Mouse (Mus musculus) liver, postnatal 0 days (tissue): ENCODE results near the gene Fgd3.

Experiments
- CTCF ChIP-seq: sonication (generic); IDR thresholded peaks from 2 replicates; pipeline ENCODE4 v1.5.1; 2016; ENCODE audit warnings: antibody characterized with exemption, low read depth
- EP300 ChIP-seq: IDR thresholded peaks from 2 replicates; pipeline ENCODE4 v1.6.1; 2016; ENCODE audit warnings: antibody characterized with exemption, low read depth, mild to moderate bottlenecking

- TF ChIP-seq EP300 = no peak
- no peak for TF ChIP-seq CTCF
Measured at GRCm38 (mm10) chr13:49317914-49318313, 2.2 kb downstream of the Fgd3 start.
